Mouse (Mus musculus): ENCODE data around the gene Etv6.

The Etv6 gene

GRCm38 (mm10) chr6:134171235-134171634 lies 135.7 kb downstream of the Etv6 start:
- no peak for DNase-seq (ENCODE audit: low spot score in 2 of 2)

- DNase-seq (ENCODE audit: low spot score in 2 of 2) = no peak
Observed at GRCm38 (mm10) chr6:134171906-134172728, 136.6 kb downstream of the Etv6 start.

GRCm38 (mm10) chr6:134173439-134173838 lies 137.9 kb downstream of the Etv6 start:
- DNase-seq (ENCODE audit: low spot score in 2 of 2) = no peak

- no peak for DNase-seq (ENCODE audit: low spot score in 2 of 2)
Observed at GRCm38 (mm10) chr6:134175059-134175458, 139.6 kb downstream of the Etv6 start.

DNA sequence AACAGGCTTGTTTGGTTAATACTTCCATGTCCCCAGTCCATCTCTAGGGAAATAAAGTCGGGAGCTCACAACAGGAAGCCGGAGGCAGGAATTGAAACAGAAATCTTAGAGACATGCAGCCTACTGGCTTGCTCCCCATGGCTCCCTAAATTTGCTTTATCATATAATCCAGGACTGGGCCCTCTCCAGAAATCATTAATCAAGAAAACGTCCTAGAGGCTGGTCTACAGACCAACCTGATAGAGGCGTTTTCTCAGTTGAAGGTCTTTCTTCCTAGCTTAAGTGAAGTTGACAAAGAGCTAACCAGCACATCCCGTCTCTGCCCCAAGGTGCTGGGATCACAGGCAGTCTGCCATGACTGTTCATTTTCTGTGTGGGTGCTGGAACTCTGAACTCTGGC lies 141.7 kb downstream of the Etv6 start:
- no peak for DNase-seq (ENCODE audit: low spot score in 2 of 2)

DNA sequence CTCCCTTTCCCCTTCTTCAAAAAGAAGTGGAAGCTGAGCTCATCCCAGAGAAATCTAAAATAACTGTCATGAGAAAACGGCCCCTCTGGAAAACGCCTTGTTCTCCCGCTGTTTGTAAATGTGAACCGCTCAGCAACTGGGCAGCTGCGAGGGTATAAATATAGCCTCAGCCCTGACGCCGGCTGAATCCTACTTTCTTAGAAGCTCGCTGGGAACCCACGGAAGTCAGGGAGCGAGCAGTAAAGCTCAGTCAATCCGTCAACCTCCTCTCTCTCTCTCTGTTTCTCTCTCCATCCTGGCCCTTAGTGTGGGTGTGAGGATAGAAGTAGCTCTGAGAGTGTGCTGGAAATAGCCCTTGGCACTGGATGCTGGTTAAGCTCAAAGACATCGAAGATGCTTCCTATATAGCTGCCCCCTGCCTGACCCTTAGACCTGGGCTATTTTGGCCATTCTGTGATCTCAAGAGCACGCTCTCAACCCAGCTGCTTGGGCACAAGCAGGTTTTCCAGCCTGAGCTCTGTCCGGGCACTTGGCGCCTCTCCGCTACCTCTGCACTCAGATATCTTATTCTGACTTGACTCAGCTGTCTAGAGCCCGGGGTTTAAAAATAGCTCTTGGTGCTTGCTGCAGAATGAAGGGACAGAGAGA lies 146.9 kb downstream of the Etv6 start:
- no peak for DNase-seq (ENCODE audit: low spot score in 2 of 2)

- DNase-seq (ENCODE audit: low spot score in 2 of 2) = no peak
Observed at GRCm38 (mm10) chr6:134183592-134184342, 148.3 kb downstream of the Etv6 start.

- peak in 1 of 2 experiments; percentile 14 for DNase-seq (ENCODE audit: low spot score in 2 of 2)
Observed at GRCm38 (mm10) chr6:134186286-134186903, 150.9 kb downstream of the Etv6 start.

DNA sequence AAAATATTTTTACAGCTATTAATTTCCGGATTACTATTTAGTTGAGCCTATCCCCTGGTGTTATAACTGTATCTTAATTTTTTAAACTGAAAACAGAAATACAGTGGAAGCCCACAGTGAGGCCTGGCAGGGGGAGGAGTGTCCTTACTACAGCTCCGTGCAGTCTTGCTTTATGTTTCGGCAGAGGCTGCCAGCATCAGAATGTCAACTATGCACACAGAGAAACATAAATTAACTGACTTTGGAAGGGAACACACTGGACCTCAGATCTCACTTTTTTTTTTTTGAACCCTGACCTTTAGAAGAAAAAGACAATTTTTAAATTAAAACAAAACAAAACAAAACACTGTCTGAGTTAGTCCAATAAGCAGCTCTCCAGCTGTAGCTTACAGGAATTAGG lies 153.2 kb downstream of the Etv6 start:
- no peak for DNase-seq (ENCODE audit: low spot score in 2 of 2)

GRCm38 (mm10) chr6:134189174-134189573 lies 153.7 kb downstream of the Etv6 start:
- no peak for DNase-seq (ENCODE audit: low spot score in 2 of 2)

GRCm38 (mm10) chr6:134189575-134190132 lies 154.2 kb downstream of the Etv6 start:
- peak; percentile 71 to 73 for DNase-seq (ENCODE audit: low spot score in 2 of 2)

DNA sequence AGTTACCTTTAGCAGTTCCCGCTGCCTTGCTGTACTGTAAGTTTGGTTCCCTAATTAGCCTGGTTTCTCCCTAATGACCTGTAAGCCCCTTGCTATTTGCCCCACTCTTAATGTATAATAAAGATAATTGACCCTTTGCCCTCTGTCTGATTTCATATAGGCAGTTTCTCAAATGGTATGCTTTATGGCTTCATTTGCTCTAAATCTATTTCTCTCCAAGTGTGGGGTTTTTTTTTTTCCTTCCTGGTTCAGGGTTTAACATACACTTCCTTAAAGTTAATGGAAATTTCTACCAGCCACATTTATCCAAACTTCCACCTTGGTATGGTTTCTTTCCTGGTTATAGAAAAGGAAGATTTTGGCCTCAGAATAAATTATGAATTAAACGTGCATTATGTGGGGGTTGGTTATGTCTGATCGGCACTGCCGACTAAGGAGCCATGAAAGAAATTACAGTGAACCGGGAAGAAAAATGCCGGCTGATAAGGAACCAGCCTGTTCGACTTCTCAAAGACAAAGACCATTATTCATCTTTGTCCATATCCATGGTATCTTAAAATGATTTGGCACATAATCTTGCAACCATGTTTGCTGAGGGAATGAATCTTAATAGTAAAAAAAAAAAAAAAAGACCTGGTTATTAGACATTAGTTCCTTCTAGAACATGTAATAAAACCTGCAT lies 155.2 kb downstream of the Etv6 start:
- DNase-seq (ENCODE audit: low spot score in 2 of 2) = no peak

DNA sequence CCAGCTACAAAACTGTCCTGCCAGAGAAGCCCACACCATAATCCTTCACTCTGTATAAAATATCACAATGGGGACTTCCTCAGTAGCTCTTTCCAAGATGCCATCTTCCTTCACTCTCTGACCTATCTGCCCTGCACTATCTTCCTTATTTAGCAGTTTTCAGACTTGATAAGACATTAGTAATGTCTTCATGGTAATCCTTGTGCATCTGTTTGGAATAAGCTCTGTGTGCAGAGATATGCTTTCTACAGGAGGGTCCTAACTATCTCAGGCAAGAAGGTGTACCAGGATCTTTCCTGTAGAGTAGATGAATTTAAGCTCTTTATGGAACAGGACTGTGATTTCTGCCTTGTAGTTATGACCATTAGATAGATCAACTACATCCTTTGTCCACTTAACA lies 157.2 kb downstream of the Etv6 start:
- DNase-seq (ENCODE audit: low spot score in 2 of 2) = no peak

DNA sequence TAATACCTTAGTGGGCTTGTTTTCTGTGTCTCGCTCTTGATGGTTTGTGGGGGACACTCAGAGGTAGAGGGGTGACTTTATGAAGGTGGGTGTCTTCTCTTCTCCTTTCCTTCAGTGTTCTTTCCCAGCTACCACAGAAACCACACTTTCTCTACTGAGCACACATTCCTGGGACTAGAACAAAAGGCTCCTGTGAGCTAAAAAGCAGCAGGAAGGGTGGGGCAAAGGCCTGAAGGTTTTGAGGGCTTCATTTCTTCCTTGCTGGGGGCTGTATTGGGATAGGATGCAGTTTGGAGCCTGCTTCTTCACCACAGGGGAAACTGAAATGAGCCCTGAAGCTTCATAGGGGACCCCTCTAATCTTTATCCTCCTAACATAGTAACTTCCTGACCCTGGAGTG lies 164.4 kb downstream of the Etv6 start:
- no peak for DNase-seq (ENCODE audit: low spot score in 2 of 2)

DNA sequence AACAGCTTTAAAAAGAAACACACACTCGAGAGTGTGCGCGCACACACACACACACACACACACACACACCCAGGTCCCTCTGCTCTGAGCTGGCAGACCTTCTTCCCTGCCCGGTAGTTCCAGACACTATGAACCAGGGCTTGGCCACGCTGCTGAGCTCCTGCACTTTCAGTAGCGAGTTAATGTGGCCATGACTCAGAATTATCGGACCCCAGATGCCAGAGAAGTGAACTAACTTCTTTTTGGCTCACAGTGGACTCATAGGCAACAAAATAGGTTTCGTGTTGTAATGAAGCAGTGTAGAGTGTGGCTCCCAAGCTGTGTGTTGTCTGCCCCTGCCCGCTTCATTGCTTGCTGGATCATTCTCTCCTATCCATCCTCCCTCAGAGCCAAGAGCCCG lies 165.1 kb downstream of the Etv6 start:
- DNase-seq (ENCODE audit: low spot score in 2 of 2) = no peak

- no peak for DNase-seq (ENCODE audit: low spot score in 2 of 2)
Observed at GRCm38 (mm10) chr6:134202176-134202575, 166.7 kb downstream of the Etv6 start.

- no peak for DNase-seq (ENCODE audit: low spot score in 2 of 2)
Observed at GRCm38 (mm10) chr6:134205163-134205562, 169.7 kb downstream of the Etv6 start.

GRCm38 (mm10) chr6:134205726-134206125 lies 170.2 kb downstream of the Etv6 start:
- DNase-seq (ENCODE audit: low spot score in 2 of 2) = no peak

GRCm38 (mm10) chr6:134206251-134206650 lies 170.8 kb downstream of the Etv6 start:
- DNase-seq (ENCODE audit: low spot score in 2 of 2) = no peak

GRCm38 (mm10) chr6:134207391-134208179 lies 172.1 kb downstream of the Etv6 start:
- DNase-seq (ENCODE audit: low spot score in 2 of 2) = peak; percentile 39 to 48

Measured in spleen, postnatal 36 days (tissue).